Mouse (Mus musculus) C2C12 (cell line): Measurements from ENCODE around the gene Cd47. TPM values are rescaled to one million over a fixed set of nuclear protein-coding genes. Genes with fewer than 3 reads are reported as not detected.

ENCODE experiments used
- H3K27me3 ChIP-seq: one replicate; pipeline ENCODE4 v1.6.1; 2011; ENCODE audit not compliant: control insufficient read depth, insufficient read depth, insufficient read length
- H3K36me3 ChIP-seq: one replicate; pipeline ENCODE4 v1.6.1; 2011; ENCODE audit not compliant: control insufficient read depth, insufficient read depth
- H3K4me3 ChIP-seq: one replicate; pipeline ENCODE4 v1.5.1; 2011; ENCODE audit warnings: mild to moderate bottlenecking, control low read depth; ENCODE audit not compliant: poor library complexity, insufficient read depth, severe bottlenecking
- H3K79me2 ChIP-seq: one replicate; pipeline ENCODE4 v1.6.1; 2011; ENCODE audit not compliant: control insufficient read depth, insufficient read depth
- H3K79me3 ChIP-seq: one replicate; pipeline ENCODE4 v1.6.1; 2011; ENCODE audit warnings: low read depth, control low read depth
- H3ac ChIP-seq: one replicate; pipeline ENCODE3; 2011; ENCODE audit warnings: low read depth; ENCODE audit not compliant: control insufficient read depth, insufficient read length
- CEBPB ChIP-seq: IDR thresholded peaks from one replicate; pipeline ENCODE4 v1.6.1; 2011; ENCODE audit warnings: low read depth, mild to moderate bottlenecking, control low read depth, moderate library complexity
- CTCF ChIP-seq: IDR thresholded peaks from one replicate; pipeline ENCODE4 v1.5.1; 2011; ENCODE audit not compliant: control insufficient read depth, insufficient read depth, insufficient read length
- FOSL1 ChIP-seq: IDR thresholded peaks from one replicate; pipeline ENCODE4 v1.8.0; 2011; ENCODE audit warnings: mild to moderate bottlenecking, low read length; ENCODE audit not compliant: poor library complexity, insufficient read depth, severe bottlenecking
- MAX ChIP-seq: IDR thresholded peaks from one replicate; pipeline ENCODE4 v1.6.1; 2011; ENCODE audit warnings: mild to moderate bottlenecking, control low read depth
- MYOD1 ChIP-seq: IDR thresholded peaks from one replicate; pipeline ENCODE4 v1.6.1; 2011; ENCODE audit warnings: low read depth; ENCODE audit not compliant: control insufficient read depth, insufficient read length
- MYOG ChIP-seq: IDR thresholded peaks from one replicate; pipeline ENCODE4 v1.6.1; 2011; ENCODE audit not compliant: control insufficient read depth, insufficient read length; ENCODE audit errors: extremely low read depth
- USF1 ChIP-seq: IDR thresholded peaks from one replicate; pipeline ENCODE4 v1.6.1; 2011; ENCODE audit warnings: low read depth, mild to moderate bottlenecking, control low read depth, moderate library complexity
- polyA plus RNA-seq: library from polyadenylated mRNA; unstranded; fragments of >200 nt; fragmentation: generic; extraction: Trizol; gene quantifications from one replicate; pipeline ENCODE4 v1.2.1, GENCODE M21; 2012; ENCODE audit warnings: missing spikeins

Gene Cd47
- polyA plus RNA-seq, 1 experiment: 76.0 TPM

GRCm38 (mm10) chr16:49854931-49855835 lies 54.9 kb downstream of the Cd47 start:
- Histone ChIP-seq H3K79me2 (peaks cover 55% of the 10 kb centered on the region), H3K79me3 (peaks cover 38% of the 10 kb centered on the region), H3K4me3 (peak overlapping the region; percentile 72), H3K27me3 (no peaks in the 10 kb centered on the region), H3K36me3 (no peaks in the 10 kb centered on the region), H3ac (peak overlapping the region; percentile 80)
- TF ChIP-seq CTCF: peak; percentile 64
- TF ChIP-seq MYOG: no peak
- TF ChIP-seq MYOD1: no peak
- no peak for TF ChIP-seq FOSL1
- TF ChIP-seq MAX: peak; percentile 70
- TF ChIP-seq USF1: no peak
- TF ChIP-seq CEBPB: peak; percentile 91

GRCm38 (mm10) chr16:49855836-49856503 lies 55.6 kb downstream of the Cd47 start:
- Histone ChIP-seq H3K4me3 (peak overlapping the region; percentile 72), H3K79me3 (peaks cover 45% of the 10 kb centered on the region)
- TF ChIP-seq CTCF (no peak), USF1 (no peak), MAX (no peak), MYOD1 (no peak), MYOG (no peak), CEBPB (no peak), FOSL1 (no peak)

GRCm38 (mm10) chr16:49856661-49857060 lies 56.3 kb downstream of the Cd47 start:
- TF ChIP-seq FOSL1: no peak
- no peak for TF ChIP-seq USF1
- no peak for TF ChIP-seq CTCF
- no peak for TF ChIP-seq MAX
- TF ChIP-seq CEBPB: no peak
- no peak for TF ChIP-seq MYOD1
- TF ChIP-seq MYOG: no peak
- peak overlapping the region; percentile 72 for H3K4me3 ChIP-seq
- no peaks in the 10 kb centered on the region for H3K36me3 ChIP-seq
- H3K79me2 ChIP-seq: peaks cover 70% of the 10 kb centered on the region
- no peaks in the 10 kb centered on the region for H3K27me3 ChIP-seq
- H3ac ChIP-seq: peak overlapping the region; percentile 30
- H3K79me3 ChIP-seq: peaks cover 52% of the 10 kb centered on the region

More at GRCm38 (mm10) chr16:49855836-49856503, 55.6 kb downstream of the Cd47 start:
- peak overlapping the region; percentile 80 for H3ac ChIP-seq
- no peaks in the 10 kb centered on the region for H3K36me3 ChIP-seq
- H3K27me3 ChIP-seq: no peaks in the 10 kb centered on the region
- H3K79me2 ChIP-seq: peaks cover 63% of the 10 kb centered on the region

GRCm38 (mm10) chr16:49857504-49858160 lies 57.3 kb downstream of the Cd47 start:
- Histone ChIP-seq H3K27me3 (no peaks in the 10 kb centered on the region), H3K79me3 (peaks cover 61% of the 10 kb centered on the region), H3ac (peak overlapping the region; percentile 24), H3K4me3 (peak overlapping the region; percentile 72), H3K36me3 (no peaks in the 10 kb centered on the region), H3K79me2 (peaks cover 80% of the 10 kb centered on the region)
- TF ChIP-seq MYOG (no peak), CEBPB (no peak), FOSL1 (no peak), MYOD1 (no peak), MAX (no peak), CTCF (no peak), USF1 (no peak)

DNA sequence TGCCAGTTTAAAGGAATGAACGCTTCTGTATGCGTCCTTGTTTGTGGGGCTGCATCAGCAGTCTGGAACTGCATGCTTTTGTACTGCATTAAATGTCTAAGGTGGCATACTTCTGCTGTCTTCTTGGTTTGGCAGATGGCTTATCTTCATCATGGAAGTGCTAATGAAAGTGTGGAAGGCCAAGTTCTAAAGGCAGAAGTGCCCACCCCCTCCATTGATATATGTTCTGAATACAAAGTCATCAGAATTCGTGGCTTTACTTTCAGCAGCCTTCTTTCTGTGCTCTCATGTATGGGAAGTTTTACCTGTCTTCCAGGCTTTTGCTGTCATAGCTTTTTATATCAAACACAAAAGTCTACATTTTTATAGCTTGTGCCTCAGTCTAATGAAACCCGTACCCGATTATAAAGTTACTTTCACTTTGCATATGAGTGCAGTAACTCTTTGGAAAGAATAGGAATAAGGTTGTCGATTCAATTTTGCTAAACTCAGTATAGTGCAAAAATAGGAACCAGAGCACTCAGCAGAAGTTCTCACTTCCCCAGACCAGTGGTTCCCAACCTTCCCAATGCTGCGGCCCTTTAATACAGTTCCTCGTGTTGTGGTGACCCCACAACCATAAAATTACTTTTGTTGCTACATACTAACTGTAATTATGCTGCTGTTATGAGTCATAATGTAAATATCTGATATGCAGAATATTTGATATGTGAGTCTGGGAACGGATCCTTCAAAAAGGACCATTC lies 58.0 kb downstream of the Cd47 start:
- Histone ChIP-seq H3K27me3 (no peaks in the 10 kb centered on the region), H3K36me3 (no peaks in the 10 kb centered on the region), H3K79me2 (peaks cover 87% of the 10 kb centered on the region), H3ac (no peak overlapping the region), H3K4me3 (peak overlapping the region; percentile 12), H3K79me3 (peaks cover 68% of the 10 kb centered on the region)
- TF ChIP-seq MYOD1: no peak
- no peak for TF ChIP-seq CTCF
- no peak for TF ChIP-seq FOSL1
- peak; percentile 64 for TF ChIP-seq MAX
- no peak for TF ChIP-seq USF1
- peak; percentile 83 for TF ChIP-seq CEBPB
